Mouse (Mus musculus) gastrocnemius, postnatal 10 days (tissue): ENCODE results near the gene Gm28897. TPM values are rescaled to one million over a fixed set of nuclear protein-coding genes. Genes with fewer than 3 reads are reported as not detected.
"Not testable (repeated sequence)": the region's sequence is repeated elsewhere in the genome, so short reads cannot be mapped to it uniquely, and the experiment has no call there.

Source experiments
- DNase-seq: peaks from one replicate; pipeline ENCODE4 v3.0.0; 2021; ENCODE audit warnings: mixed read lengths
- long read RNA-seq, 2 experiments: library from polyadenylated mRNA; stranded (forward); transcript quantifications; one replicate each; pipeline ENCODE4 v2.0.0; 2021
- total RNA-seq, 2 experiments: library from RNA; stranded (reverse); gene quantifications; 2 replicates each; pipeline ENCODE4 v1.2.3; 2021

The Gm28897 gene
- total RNA-seq, result not detected
- long read RNA-seq, experiment 1, result 0 reads
- long read RNA-seq, experiment 2, result 0 reads

DNA sequence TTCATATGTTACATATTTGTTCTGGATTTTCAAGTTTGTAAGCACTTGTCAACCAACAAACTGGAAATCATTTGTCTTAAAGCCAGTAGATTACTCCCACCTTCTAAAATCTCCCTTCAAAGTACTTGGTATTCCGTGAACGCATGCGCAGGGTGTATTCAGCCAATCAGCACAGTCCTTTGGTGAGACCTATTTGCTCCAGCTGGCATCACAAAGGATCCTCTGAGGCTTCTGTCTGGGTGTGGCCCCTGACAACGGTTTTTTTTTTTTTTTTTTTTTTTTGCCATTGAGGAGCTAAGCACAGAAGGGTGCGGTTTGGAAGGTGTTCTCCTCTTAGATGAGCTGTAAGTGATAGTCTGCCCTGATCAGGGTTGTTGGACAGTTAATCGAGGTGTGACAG lies at the start of gene Gm28897:
Gene Gm28897, plus strand, starts transcription at position 301 of the 400 bp plus-strand sequence.
- not testable (repeated sequence) for DNase-seq
